Mouse (Mus musculus) forebrain, embryonic 11.5 days (tissue): ENCODE data around the gene Fth1. TPM values are rescaled to one million over a fixed set of nuclear protein-coding genes. Genes with fewer than 3 reads are reported as not detected.

Source experiments
- ATAC-seq: fragments of 200-750 bp; cut with Nextera tagmentation; replicated peaks from 2 replicates; pipeline ENCODE4 v1.8.0; 2017; ENCODE audit warnings: moderate TSS enrichment; ENCODE audit not compliant: low FRiP score
- DNase-seq: peaks from one replicate; pipeline ENCODE4 v3.0.0-alpha.2; 2017; ENCODE audit warnings: low spot score
- H3K27ac ChIP-seq: fragments of 300-500 bp; sonication (generic); 2 replicates; pipeline ENCODE4 v1.5.1; 2014; ENCODE audit warnings: low read depth, low read length
- H3K27me3 ChIP-seq: fragments of 300-500 bp; sonication (generic); 2 replicates; pipeline ENCODE4 v1.6.1; 2014; ENCODE audit warnings: mild to moderate bottlenecking, low read length, mixed read lengths; ENCODE audit not compliant: control insufficient read depth, insufficient read depth
- H3K36me3 ChIP-seq: fragments of 300-500 bp; sonication (generic); 2 replicates; pipeline ENCODE4 v1.6.1; 2014; ENCODE audit warnings: mild to moderate bottlenecking, low read length, moderate library complexity, mixed read lengths; ENCODE audit not compliant: control insufficient read depth, insufficient read depth
- H3K4me1 ChIP-seq: fragments of 300-500 bp; sonication (generic); replicated peaks from 2 replicates; pipeline ENCODE4 v1.6.1; 2014; ENCODE audit warnings: low read length, mixed read lengths; ENCODE audit not compliant: control insufficient read depth, insufficient read depth
- H3K4me2 ChIP-seq: fragments of 300-500 bp; sonication (generic); 2 replicates; pipeline ENCODE4 v1.6.1; 2014; ENCODE audit warnings: low read depth, mild to moderate bottlenecking, low read length, moderate library complexity, mixed read lengths; ENCODE audit not compliant: severe bottlenecking
- H3K4me3 ChIP-seq: fragments of 300-500 bp; sonication (generic); 2 replicates; pipeline ENCODE4 v1.5.1; 2014; ENCODE audit warnings: low read depth, low read length
- H3K9ac ChIP-seq: fragments of 300-500 bp; sonication (generic); 2 replicates; pipeline ENCODE4 v1.6.1; 2014; ENCODE audit warnings: low read length
- H3K9me3 ChIP-seq: fragments of 300-500 bp; sonication (generic); 2 replicates; pipeline ENCODE4 v1.6.1; 2016; ENCODE audit warnings: low read length, mixed read lengths; ENCODE audit not compliant: control insufficient read depth
- WGBS: fragments of 180-500 bp; shearing (Covaris S2); extraction: QIAGEN DNeasy Blood & Tissue Kit; methylation state at CpG from one replicate; pipeline ENCODE4 v1.1.7; 2014; 5-methylcytosine and 5-hydroxymethylcytosine counted together
- polyA plus RNA-seq: library from polyadenylated mRNA; unstranded; fragments of >200 nt; fragmentation: Nextera tagmentation; extraction: Ambion mirVana; gene quantifications from 2 replicates; pipeline ENCODE4 v1.2.1, GENCODE M21; 2014

Gene Fth1
- polyA plus RNA-seq, 1 experiment from 2014 or later = 1,333 TPM

DNA sequence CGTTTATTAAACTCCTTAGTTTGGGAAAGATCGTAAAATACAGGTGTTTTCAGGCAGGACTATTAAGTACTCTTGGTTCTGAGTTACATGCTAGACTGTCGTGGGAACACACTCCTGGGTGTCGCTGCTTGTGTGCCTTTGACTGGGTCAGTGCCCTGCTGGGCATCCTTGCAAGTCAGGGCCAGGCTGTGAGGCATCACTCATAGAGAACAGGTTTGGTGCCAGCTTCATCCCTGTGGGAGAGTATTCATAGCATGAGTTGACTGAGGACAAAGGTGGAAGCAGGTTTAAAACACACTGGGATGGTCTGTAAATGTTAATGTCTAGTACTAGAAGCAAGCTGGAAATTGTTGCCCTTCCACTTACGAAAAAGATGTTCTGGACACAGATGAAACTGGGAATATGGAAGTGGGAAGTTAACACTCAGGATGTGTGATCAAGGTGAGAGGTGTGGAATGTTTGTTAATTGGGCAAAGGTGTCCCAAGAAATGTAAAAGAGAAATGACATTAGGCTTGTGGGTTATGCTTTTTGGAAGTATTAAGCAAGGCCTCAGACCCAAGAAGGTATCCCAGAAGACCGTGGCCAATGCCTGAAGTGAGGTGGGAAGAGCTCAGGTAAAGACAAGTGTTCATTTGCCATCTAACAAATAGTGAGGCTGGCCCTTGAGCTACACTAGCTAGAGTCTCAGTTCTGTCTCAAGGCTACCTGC, 4.9 kb downstream of the Fth1 start:
- peaks cover 11% of the 10 kb centered on the region; the same call in 1 of the 2 replicates for H3K36me3 ChIP-seq
- DNase-seq = no peak

DNA sequence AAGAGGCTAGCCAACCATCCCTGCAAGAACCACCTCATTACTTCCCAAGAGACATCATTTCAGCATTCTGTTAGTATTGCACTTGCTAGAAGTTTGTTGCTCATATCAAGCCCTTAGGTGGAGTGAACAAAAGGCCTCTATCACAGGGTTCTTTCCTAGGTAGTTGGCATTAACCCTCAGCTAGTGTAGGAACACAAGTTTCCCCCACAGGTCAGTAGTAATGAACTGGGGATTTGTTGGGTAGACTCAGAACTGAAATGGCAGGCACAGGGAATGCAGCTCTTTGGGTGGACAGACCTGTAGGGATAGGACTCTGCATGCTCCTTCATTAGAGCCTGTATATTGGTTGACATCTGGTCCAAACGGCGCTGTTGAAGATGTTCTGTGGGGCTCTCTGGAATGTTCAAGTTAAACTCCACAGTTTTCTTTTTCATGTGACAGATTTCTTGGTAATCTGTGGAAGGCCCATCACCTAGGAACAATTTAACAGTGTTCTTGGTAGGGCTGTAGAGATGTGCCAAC, 5.6 kb downstream of the Fth1 start:
- DNase-seq (no peak), ATAC-seq (no peak)
- Histone ChIP-seq H3K36me3 (peaks cover 11% of the 10 kb centered on the region; the same call in 1 of the 2 replicates), H3K27me3 (no peaks in the 10 kb centered on the region), H3K9me3 (no peaks in the 10 kb centered on the region), H3K9ac (no peak overlapping the region), H3K4me3 (no peak overlapping the region), H3K27ac (no peak overlapping the region), H3K4me2 (no peak overlapping the region), H3K4me1 (peaks cover 3% of the 10 kb centered on the region; the same call in 1 of the 2 replicates)
- 100% methylated on average over 2 of the region's 2 CpGs for WGBS

More for the DNA sequence above, 4.9 kb downstream of the Fth1 start:
- H3K27ac ChIP-seq = no peak overlapping the region
- H3K9me3 ChIP-seq = no peaks in the 10 kb centered on the region
- no peak for ATAC-seq
- no peak overlapping the region for H3K4me2 ChIP-seq
- H3K27me3 ChIP-seq = no peaks in the 10 kb centered on the region
- H3K4me3 ChIP-seq = no peak overlapping the region
- WGBS = 93% methylated on average over 6 of the region's 6 CpGs
- no peak overlapping the region for H3K9ac ChIP-seq
- H3K4me1 ChIP-seq = peaks cover 3% of the 10 kb centered on the region; the same call in 1 of the 2 replicates

- H3K9me3 ChIP-seq = no peaks in the 10 kb centered on the region
- no peaks in the 10 kb centered on the region for H3K27me3 ChIP-seq
- H3K9ac ChIP-seq = no peak overlapping the region
- no peak overlapping the region for H3K4me2 ChIP-seq
- 64% methylated on average over 6 of the region's 6 CpGs for WGBS
- DNase-seq = no peak
- no peak overlapping the region for H3K4me3 ChIP-seq
- peaks cover 11% of the 10 kb centered on the region; the same call in 1 of the 2 replicates for H3K36me3 ChIP-seq
- no peak for ATAC-seq
- H3K4me1 ChIP-seq = peaks cover 3% of the 10 kb centered on the region; the same call in 1 of the 2 replicates
- H3K27ac ChIP-seq = no peak overlapping the region
Measured at GRCm38 (mm10) chr19:9987192-9987591, 6.8 kb downstream of the Fth1 start.

DNA sequence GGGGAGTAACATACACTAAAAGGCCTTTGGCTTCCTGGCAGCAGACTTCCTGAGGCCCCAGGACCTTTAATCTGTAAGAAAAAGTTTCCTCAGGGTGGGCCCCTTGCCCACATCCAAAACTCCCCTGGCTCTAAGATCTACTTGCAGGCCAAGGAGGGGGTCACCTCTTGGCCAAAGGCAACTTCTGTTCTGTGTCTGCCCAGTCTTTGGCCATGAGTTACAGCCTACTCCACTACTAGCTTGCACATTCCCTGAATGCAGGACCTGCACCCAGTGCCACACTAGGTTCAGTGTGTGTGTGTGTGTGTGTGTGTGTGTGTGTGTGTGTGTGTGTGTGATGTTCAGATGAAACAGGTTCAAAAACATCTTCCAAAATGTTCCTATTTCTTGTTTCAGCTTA, 7.2 kb downstream of the Fth1 start:
- ATAC-seq = no peak
- Histone ChIP-seq H3K4me2 (no peak overlapping the region), H3K4me1 (peaks cover 3% of the 10 kb centered on the region; the same call in 1 of the 2 replicates), H3K9ac (no peak overlapping the region), H3K27ac (no peak overlapping the region), H3K27me3 (no peaks in the 10 kb centered on the region), H3K36me3 (peaks cover 11% of the 10 kb centered on the region; the same call in 1 of the 2 replicates), H3K4me3 (no peak overlapping the region), H3K9me3 (no peaks in the 10 kb centered on the region)
- no peak for DNase-seq

DNA sequence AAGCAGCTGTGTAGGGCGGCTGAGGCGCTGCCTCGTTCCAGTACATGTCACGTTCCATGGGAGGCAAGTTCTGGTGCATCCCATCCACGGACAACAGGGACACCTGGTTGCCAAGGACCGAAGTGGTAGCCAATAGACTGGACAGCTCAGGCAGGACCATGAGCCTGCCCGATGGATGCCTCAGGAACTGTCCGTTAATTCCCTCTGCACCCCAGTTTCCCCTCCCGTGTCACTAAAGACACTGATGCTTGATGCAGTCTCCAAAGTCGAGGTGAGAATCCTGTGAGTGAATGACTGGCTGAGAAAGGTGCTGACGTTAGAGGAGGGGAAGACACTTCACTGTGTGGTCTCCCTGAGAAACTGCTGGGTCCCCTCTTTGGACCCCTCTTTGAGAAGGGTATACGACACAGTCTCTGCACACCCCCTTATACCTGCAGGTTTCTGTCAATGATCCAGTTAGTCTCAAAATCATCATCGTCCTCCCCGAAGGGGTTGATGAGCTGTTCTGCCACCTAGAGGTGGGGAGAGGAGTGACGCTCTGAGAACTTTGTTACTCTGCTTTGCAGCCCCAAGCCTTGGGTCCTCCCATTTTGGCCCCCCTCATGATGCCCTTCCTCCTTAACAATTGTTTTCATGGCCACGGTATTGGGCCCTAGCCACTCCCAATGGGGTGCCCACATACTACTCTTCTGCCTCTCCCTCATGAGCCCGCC, 8.9 kb downstream of the Fth1 start:
- H3K9me3 ChIP-seq = no peaks in the 10 kb centered on the region
- peaks cover 11% of the 10 kb centered on the region; the same call in 1 of the 2 replicates for H3K36me3 ChIP-seq
- H3K27me3 ChIP-seq = no peaks in the 10 kb centered on the region
- 69% methylated on average over 17 of the region's 17 CpGs for WGBS
- no peak overlapping the region for H3K4me2 ChIP-seq
- no peak overlapping the region for H3K27ac ChIP-seq
- ATAC-seq (no peak), DNase-seq (no peak)
- no peak overlapping the region for H3K4me3 ChIP-seq
- no peaks in the 10 kb centered on the region for H3K4me1 ChIP-seq
- H3K9ac ChIP-seq = no peak overlapping the region

GRCm38 (mm10) chr19:9989884-9990256, 9.5 kb downstream of the Fth1 start:
- ATAC-seq = no peak
- Histone ChIP-seq H3K4me3 (no peak overlapping the region), H3K9ac (no peak overlapping the region), H3K36me3 (peaks cover 6% of the 10 kb centered on the region; the same call in 1 of the 2 replicates), H3K27me3 (no peaks in the 10 kb centered on the region), H3K27ac (no peak overlapping the region), H3K4me2 (no peak overlapping the region), H3K4me1 (no peaks in the 10 kb centered on the region), H3K9me3 (no peaks in the 10 kb centered on the region)
- no peak for DNase-seq

DNA sequence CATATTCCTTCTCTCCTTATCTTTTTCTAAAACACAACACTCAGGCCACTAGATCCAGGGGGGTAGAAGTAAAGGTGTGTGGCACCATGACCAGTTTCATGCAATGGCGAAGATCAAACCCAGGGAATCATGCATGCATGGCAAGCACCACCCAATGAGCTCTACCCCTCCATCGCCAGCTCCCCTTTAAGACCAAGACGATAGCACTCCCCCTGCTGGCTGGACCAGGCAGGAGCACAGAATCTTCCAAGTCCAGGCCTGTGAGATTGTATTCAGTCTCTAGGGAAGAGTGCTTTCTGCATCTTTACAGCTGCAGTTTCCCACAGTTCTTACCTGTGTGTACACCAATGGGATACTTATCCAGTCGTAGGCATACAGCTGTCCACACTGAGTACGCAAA, 10.9 kb downstream of the Fth1 start:
- Histone ChIP-seq H3K9ac (no peak overlapping the region), H3K4me2 (no peak overlapping the region), H3K4me1 (no peaks in the 10 kb centered on the region), H3K9me3 (no peaks in the 10 kb centered on the region), H3K4me3 (no peak overlapping the region), H3K27ac (no peak overlapping the region), H3K36me3 (no peaks in the 10 kb centered on the region), H3K27me3 (no peaks in the 10 kb centered on the region)
- DNase-seq (peak; percentile 88), ATAC-seq (peak; percentile 44; the same call in 1 of the 2 replicates)
- 22% methylated on average over 5 of the region's 5 CpGs for WGBS

DNA sequence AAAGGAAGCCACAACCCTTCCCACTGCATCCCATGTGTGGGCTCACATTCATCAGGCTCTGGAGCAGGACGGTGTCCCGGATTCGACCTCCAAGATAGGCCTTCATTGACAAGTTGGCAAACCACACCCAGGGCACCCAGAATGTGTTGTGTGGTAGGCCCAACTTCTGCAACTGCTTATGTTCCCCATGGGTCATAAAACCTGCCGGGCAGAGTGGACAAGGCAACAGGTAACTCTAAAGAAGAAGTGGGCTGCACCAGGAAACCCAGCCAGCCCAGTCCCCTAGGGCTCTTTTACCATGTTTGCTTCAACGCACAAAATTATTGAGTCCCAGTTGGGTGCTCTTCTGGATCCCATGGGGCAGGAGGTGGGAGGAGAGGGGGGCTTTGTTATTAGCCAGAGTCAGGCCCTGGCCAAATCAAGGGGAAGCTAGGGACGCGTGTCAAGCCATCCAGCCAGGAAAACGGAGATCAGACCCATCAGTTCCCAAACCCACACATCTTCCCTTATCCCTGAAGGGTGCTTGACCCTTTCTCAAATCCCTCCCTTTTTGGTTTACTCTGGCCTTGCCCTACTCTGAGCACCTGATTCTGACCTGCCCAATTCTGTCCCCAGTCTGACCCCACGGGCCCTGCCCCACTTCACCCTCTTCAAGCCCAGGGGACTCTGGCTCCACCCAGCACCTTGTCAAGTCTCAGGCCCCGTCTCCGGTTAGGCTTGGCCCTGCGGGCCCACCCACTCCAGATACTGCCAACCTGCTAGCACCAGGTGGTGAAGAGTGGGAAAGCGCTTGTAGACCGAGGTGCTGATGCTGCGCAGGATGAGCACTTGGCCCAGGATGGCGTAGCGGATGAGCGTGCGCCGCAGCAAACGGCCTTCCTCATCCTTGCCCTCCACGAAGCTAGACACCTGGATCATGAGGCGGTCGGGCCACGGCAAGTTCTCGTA, 11.9 kb downstream of the Fth1 start:
- H3K27me3 ChIP-seq = no peaks in the 10 kb centered on the region
- DNase-seq = peak; percentile 55
- H3K9ac ChIP-seq = peak overlapping the region; percentile 43
- no peaks in the 10 kb centered on the region for H3K4me1 ChIP-seq
- peak overlapping the region; percentile 28 for H3K4me3 ChIP-seq
- H3K36me3 ChIP-seq = no peaks in the 10 kb centered on the region
- H3K27ac ChIP-seq = no peak overlapping the region
- peak overlapping the region; percentile 60 for H3K4me2 ChIP-seq
- WGBS = 47% methylated on average over 26 of the region's 26 CpGs
- ATAC-seq = peak; percentile 35
- H3K9me3 ChIP-seq = no peaks in the 10 kb centered on the region
